Mouse (Mus musculus) testis, adult 2 months (tissue): ENCODE measurements at regions not wholly inside any gene's neighbourhood (a gene's known extent, or its start where the extent isn't known, plus 50 kb on each side); places are given as distances from the start of the nearest gene placed in this dataset.

Source experiments
- H3K27ac ChIP-seq: fragments of 200-500 bp; 2 replicates; pipeline ENCODE4 v1.5.1; 2012; ENCODE audit warnings: low read depth, low read length; ENCODE audit not compliant: control insufficient read depth, insufficient read depth
- H3K27me3 ChIP-seq: fragments of 200-500 bp; 2 replicates; pipeline ENCODE4 v1.6.1; 2012; ENCODE audit warnings: mild to moderate bottlenecking, low read length, moderate library complexity; ENCODE audit not compliant: control insufficient read depth, insufficient read depth
- H3K36me3 ChIP-seq: fragments of 200-500 bp; 2 replicates; pipeline ENCODE4 v1.6.1; 2012; ENCODE audit warnings: mild to moderate bottlenecking, low read length; ENCODE audit not compliant: control insufficient read depth, insufficient read depth
- H3K4me1 ChIP-seq: fragments of 200-500 bp; 2 replicates; pipeline ENCODE4 v1.6.1; 2012; ENCODE audit warnings: low read length; ENCODE audit not compliant: control insufficient read depth, insufficient read depth
- H3K4me3 ChIP-seq: fragments of 200-500 bp; 2 replicates; pipeline ENCODE4 v1.5.1; 2012; ENCODE audit warnings: low read depth, mild to moderate bottlenecking, low read length, moderate library complexity, mixed read lengths; ENCODE audit not compliant: control insufficient read depth
- CTCF ChIP-seq: fragments of 200-500 bp; IDR thresholded peaks from 2 replicates; pipeline ENCODE4 v1.5.1; 2012; ENCODE audit warnings: low read depth, mild to moderate bottlenecking, inconsistent platforms, low read length, moderate library complexity; ENCODE audit not compliant: control insufficient read depth, insufficient read depth, insufficient replicate concordance
- POLR2A ChIP-seq: fragments of 200-500 bp; IDR thresholded peaks from 2 replicates; pipeline ENCODE4 v1.6.1; 2012; ENCODE audit warnings: low read depth, mild to moderate bottlenecking, inconsistent platforms, low read length, moderate library complexity; ENCODE audit not compliant: control insufficient read depth

DNA sequence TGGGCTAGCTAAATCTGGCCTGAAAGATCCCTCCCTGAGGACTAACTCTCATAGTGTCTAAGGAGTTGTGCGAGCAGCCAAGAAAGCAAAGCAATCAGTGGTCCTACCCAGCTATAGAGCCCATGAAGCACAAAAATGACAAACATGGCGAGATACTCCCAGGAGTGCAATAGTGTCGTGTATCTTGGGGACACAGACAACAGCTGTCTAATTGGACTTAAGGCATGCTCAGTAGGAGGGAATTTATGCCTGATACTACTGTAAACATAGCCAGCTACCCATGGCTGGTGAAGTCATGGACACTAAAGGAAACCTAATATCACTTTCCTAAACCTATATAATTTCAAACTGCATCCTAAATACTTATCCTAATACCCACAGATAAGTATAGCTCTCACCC lies 69.1 kb upstream of the Ralgapa2 start:
- no peaks in the 10 kb centered on the region for H3K36me3 ChIP-seq
- H3K4me1 ChIP-seq, result no peaks in the 10 kb centered on the region
- no peaks in the 10 kb centered on the region for H3K27me3 ChIP-seq
- TF ChIP-seq POLR2A (no peak), CTCF (no peak)
- no peak overlapping the region for H3K4me3 ChIP-seq
- H3K27ac ChIP-seq, result no peak overlapping the region

DNA sequence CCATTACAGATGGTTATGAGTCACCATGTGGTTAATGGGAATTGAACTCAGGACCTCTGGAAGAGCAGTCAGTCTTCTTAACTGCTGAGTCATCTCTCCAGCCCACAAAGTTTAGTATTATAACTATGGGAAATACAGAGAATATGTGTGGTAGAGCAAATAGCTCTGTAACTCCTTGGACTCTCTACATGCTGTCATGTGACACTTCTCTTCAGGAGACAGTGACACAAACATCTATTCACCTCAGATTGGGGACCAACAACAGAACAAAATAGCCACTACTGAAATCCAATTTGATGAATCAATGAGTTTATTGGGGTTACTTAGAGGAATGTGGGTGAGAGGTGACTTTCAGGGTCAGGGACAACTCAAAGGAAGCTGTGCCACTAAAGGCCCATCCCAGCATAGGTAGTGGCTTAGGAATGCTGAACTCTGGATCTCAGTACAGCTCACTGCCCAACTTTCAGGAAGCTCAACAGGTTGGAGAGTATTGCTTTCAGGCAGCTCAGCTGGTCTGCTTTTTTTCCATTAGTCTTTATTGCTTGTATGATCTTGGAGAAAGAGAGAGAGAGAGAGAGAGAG lies 71.8 kb upstream of the Ralgapa2 start:
- Histone ChIP-seq H3K27ac (no peak overlapping the region), H3K27me3 (no peaks in the 10 kb centered on the region), H3K4me3 (no peak overlapping the region), H3K4me1 (no peaks in the 10 kb centered on the region), H3K36me3 (no peaks in the 10 kb centered on the region)
- no peak for TF ChIP-seq CTCF
- no peak for TF ChIP-seq POLR2A

DNA sequence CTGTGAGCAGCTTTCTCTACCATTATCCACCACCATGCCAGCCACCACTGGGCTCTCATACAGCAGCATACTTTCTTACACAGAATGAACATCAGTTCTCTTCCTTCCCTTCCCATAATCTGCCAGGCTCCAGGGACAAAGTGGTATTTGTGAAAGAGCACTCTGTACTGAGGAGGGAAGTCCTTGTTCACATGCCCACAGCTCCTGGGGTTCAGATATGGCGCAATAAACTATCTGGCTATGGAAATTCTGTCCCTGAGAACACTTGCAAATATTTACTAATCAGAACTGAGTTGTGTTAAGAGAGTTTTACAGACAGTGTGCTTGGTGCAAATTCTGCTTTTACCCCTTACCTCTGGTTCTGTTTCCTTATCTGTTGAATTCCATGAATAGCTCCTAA lies 74.2 kb upstream of the Ralgapa2 start:
- TF ChIP-seq POLR2A, result no peak
- TF ChIP-seq CTCF, result no peak
- Histone ChIP-seq H3K36me3 (no peaks in the 10 kb centered on the region), H3K4me3 (no peak overlapping the region), H3K27me3 (no peaks in the 10 kb centered on the region), H3K27ac (no peak overlapping the region), H3K4me1 (no peaks in the 10 kb centered on the region)

DNA sequence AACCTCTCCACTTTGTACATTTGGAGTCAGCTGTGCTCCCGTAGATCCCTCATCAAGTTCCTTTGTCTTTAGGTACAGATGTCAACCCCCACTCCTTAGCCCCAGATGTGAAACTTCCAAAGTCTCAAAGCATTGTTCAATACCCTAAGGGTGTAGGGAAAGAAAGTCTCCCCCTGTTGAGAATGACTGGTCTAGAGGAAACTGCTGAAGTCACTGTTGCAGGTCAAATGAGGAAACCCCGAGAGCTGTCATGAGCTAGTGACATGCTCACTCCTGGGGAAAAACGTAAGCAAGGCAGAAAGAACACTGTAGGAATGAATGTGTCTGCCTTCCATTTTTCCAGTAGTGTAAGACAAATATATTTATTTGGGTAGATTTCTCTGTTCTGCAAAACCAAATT lies 74.8 kb upstream of the Ralgapa2 start:
- no peaks in the 10 kb centered on the region for H3K36me3 ChIP-seq
- TF ChIP-seq POLR2A (no peak), CTCF (no peak)
- H3K27me3 ChIP-seq, result no peaks in the 10 kb centered on the region
- H3K4me3 ChIP-seq, result no peak overlapping the region
- no peaks in the 10 kb centered on the region for H3K4me1 ChIP-seq
- no peak overlapping the region for H3K27ac ChIP-seq

DNA sequence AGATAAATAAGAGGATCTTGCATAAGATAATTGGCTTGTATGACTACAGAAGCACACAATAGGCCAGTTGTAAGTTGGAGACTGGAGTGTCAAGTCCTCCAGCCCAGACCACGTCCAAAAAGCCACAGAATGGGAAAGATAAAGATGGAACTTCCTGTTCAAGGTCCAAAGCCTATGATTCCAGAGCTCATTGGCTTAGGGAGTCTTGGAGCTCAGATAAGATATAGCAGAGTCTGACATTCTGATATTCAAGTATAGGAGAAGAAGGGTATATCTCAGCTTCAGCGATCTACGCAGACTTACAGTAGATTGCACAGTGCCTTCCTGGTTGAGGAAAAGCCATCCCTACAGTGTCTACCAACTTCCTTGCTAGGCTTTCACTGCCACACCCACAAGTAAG lies 77.7 kb upstream of the Ralgapa2 start:
- no peaks in the 10 kb centered on the region for H3K27me3 ChIP-seq
- H3K36me3 ChIP-seq, result no peaks in the 10 kb centered on the region
- no peaks in the 10 kb centered on the region for H3K4me1 ChIP-seq
- H3K4me3 ChIP-seq, result no peak overlapping the region
- H3K27ac ChIP-seq, result no peak overlapping the region
- TF ChIP-seq POLR2A (no peak), CTCF (no peak)

DNA sequence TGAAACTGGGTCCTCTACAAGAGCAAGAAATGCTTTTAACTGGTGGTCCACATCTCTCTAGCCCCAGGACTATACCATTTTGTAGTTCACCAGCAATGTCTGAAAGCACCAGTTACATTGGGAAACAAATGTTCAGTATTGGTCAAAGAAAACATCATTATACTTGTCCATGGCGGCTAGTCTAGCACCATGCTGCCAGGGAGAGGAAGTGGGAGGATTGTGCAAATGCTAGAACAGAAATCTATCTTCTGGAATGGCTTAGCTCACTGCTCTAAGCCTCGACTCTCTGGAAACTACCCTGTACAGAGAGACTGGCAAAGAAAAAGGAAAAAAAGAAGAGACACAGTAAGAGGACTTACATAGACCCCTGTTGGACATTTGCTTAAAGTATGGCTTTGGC lies 81.1 kb upstream of the Ralgapa2 start:
- TF ChIP-seq CTCF (no peak), POLR2A (no peak)

DNA sequence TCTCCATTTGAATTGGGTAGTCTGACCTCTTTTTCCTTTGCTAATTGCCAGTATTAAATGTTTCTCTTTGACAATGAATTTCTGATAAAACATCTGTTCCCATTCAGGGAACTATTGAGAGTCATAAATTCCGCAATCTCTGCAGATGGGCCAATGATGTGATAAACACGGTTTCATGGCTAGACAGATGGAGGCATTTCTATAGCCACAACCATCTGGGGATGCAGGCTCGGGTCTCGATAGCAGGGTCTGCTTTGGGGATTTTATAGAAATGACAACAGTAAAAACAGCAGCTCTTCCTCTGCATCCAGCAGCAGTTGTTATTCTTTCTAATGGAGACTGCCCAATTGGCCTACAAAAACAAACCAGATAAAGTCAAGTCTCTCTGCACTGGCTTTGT lies 82.1 kb upstream of the Ralgapa2 start:
- Histone ChIP-seq H3K4me3 (no peak overlapping the region), H3K4me1 (no peaks in the 10 kb centered on the region), H3K27ac (no peak overlapping the region), H3K27me3 (no peaks in the 10 kb centered on the region), H3K36me3 (no peaks in the 10 kb centered on the region)
- TF ChIP-seq CTCF, result no peak

More for the DNA sequence above, 81.1 kb upstream of the Ralgapa2 start:
- Histone ChIP-seq H3K4me1 (no peaks in the 10 kb centered on the region), H3K4me3 (no peak overlapping the region), H3K27me3 (no peaks in the 10 kb centered on the region), H3K27ac (no peak overlapping the region), H3K36me3 (no peaks in the 10 kb centered on the region)

DNA sequence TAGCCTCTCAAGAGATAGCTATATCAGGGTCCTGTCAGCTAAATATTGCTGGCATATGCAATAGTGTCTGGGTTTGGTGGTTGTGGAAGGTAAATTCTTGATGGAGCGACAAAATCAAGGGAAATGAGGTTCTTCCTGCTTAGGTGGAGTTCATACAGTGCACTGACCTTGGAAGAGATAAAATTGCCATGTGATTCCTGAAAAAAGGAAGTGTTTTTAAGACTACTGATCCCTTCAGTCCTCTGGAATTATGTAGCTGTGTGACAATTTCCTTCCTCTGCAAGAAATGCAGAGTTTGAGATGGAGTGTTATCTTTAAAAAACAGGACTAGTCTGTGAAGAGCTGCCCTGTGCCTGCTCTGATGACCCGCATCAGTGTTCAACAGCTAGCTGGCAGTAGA lies 83.5 kb upstream of the Ralgapa2 start:
- Histone ChIP-seq H3K27ac (no peak overlapping the region), H3K4me1 (no peaks in the 10 kb centered on the region), H3K4me3 (no peak overlapping the region), H3K36me3 (no peaks in the 10 kb centered on the region), H3K27me3 (no peaks in the 10 kb centered on the region)
- TF ChIP-seq POLR2A, result no peak
- TF ChIP-seq CTCF, result no peak
